Mouse (Mus musculus): Measurements from ENCODE around the gene Ripply3.
A peak's percentile ranks its signal among the peaks of the same experiment; 100 is the strongest.

The Ripply3 gene

DNA sequence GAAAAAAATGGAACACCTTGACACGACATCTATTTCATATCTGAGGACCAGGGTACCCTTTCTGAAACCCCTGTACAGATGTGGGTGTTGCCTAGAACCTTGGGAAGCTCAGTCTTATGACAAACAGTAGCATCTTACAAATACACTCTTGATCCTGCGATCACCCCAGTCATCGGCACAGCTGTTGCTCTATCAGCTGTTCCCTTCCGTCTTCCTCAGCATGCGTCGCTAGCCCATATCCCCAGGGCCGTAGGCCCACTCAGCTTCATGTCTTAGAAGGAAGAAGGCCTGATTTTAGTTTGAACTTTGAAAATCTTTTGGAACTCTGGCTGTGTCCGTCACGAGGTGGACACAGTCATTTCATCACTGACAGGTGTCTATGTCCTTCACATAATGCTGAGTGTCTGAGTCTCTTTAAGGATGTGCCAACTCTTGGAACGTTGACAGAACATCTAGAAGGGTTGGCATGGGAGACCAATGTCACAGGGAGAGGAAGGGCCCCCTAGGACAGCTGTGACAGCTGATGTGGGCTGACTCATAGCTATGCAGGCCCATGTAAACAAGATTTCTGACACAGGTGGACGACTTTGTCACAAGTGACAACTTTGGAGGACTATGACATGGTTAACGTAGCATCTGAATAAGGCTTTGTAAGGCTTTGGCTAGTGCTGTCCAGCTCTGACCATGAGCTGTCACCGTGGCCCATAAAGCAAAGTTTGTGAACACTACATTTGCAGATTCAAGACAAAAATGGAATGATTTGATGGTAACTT lies 32.5 kb downstream of the Ripply3 start:
- no peak for DNase-seq (ENCODE audit: low read depth)

DNA sequence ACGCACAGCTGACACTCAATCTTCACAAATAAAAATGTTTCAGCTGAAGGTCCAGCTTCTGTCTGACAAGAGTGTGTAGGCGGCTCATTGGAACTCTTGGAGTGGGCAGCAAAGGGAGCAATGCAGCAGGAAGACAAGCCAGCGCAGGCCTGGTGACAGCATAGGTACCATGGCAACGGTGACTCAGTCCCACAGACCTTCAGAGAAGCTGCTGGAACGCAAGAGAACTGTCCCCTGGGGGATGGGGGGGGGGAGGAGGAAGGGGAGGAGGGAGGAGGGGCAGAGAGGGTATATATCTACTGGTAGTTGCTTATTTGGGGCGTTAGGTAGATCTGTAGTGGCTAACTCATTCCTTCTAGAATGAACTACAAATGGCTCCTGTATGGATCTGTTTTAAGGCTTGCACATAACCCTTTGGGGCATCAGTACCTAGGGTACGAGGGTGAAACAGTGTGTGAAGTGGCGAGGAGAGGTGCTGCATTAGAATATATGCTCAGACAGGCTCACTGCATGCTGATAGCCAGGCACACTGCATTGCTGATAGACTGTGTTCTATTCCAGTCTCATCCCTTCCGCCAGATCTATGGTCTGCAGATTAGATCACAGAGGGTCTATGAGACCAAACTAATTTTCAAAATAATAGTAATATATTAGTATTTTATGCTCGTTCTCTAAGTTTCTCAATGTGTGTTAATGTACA lies 34.1 kb downstream of the Ripply3 start:
- DNase-seq (ENCODE audit: low read depth): no peak

DNA sequence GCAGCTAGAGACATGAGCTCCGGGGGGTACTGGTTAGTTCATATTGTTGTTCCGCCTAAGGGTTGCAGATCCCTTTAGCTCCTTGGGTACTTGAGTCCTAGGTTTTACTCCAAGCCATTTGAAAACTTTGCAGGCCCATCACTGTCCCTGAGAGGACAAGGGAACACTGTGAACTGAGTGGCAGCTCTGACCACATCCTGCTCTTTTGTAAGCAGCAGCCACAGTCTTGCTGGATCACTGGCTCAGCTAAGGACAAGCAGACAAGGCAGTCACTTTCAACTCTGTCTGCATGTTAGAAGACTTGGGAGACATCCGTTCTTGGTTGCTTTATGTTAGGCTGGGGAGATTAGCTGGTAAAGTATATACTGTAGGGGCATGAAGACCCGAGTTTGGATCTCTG lies 35.6 kb downstream of the Ripply3 start:
- no peak for DNase-seq (ENCODE audit: low read depth)

DNA sequence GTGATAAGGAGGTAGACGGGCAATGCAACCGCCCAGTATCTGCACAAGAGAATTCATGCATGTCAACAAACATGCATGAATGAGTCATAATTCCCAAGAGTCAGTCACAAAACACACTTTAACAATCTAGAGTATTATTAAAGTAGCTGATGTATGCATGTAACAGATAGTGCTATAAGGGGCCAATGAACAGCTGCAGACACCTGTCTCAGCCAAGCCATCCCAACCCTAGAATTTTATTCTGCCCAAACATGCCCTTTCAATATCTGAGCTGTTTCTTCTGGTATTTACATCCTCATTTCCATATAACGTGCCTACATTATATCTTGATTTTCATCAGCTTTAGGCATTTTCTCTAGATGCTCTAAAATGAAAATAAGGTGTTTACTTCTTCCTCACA lies 37.2 kb downstream of the Ripply3 start:
- DNase-seq (ENCODE audit: low read depth): no peak

DNA sequence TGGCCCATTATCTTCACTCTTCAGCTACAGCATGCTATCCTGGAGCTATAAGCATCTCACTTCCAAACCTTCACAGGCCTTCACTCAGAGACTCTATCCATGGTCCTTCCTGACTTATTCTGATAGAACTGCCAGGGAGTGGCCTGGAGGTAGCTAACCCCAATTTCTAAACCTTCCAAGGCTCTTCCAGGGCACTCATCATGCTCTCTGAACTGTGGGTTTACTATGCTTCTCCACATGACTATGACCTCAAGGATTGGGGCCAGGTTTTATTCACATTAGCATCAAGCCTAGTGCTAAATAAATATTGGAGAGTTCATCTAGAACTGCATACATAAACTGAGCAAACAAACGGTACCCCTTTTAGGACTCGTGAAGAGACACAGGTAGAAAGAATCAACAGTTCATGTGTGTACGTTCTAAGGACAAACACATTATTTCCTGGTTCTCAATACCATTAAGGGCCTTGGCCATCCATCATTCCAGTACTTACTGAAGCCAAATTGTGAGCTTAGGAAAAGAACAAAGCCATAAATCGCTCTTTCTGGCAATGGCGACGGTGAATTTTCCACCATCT lies 41.5 kb downstream of the Ripply3 start:
- DNase-seq (ENCODE audit: low read depth): no peak

DNA sequence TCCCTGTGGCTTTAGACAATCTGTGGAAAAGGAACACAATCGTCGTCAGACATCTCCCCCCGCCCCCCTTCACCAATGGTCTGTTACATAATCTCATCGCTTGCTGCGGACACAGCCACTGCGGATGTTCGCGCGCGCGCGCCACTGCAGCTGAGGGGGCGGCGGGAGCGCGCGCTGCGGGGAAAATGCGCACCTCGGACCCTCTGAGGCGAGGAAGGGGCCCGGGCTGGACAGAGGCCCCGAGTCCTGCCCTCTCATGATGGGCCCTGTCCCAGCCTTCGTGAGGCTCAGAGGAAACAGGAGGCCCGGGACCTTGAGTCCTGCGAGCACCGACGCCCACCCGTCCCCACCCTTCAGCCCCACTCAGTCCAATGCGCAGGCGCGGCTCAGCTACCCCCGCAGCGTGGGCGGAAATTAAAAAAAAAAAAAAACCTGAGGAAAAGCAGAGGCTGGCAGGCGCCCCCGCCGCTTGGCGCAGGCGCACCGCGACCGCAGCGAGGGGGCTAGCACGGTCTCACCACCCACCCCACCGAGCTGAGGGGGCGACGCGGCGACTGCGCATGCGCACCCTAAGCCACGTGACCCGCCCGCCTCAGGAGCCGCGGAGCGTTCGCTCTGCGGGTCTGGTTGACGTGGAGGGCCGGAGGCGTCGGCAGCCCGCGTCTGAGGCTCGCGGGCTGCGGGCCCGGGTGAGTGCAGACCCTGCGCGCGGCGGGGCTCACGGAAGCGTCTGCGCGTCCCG lies 42.1 kb downstream of the Ripply3 start, which contains the start of gene Ttc3:
Gene Ttc3 (plus strand): TSS at position 446 of the 742 bp plus-strand sequence.
- DNase-seq (ENCODE audit: low read depth): peak; percentile 91

DNA sequence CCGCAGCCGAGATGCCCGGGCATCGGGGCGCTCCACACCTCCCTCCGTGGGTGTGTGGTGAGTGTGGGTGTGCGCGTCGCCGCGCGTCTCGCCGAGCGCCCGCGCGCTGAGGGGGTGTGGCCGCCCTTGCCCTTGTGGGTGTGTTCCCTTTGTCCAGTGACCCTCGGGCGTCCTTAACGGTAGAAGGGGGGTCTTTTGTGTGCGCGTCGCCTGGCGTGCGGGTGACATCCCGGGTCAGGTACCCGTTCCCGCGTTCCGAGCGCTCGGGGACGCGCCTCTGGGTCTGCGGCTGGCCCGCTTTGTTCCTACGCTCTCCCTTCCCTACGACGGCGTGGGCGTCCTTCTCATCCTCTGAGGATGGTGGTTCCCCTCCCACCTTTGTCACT lies 42.7 kb downstream of the Ripply3 start:
- no peak for DNase-seq (ENCODE audit: low read depth)

DNA sequence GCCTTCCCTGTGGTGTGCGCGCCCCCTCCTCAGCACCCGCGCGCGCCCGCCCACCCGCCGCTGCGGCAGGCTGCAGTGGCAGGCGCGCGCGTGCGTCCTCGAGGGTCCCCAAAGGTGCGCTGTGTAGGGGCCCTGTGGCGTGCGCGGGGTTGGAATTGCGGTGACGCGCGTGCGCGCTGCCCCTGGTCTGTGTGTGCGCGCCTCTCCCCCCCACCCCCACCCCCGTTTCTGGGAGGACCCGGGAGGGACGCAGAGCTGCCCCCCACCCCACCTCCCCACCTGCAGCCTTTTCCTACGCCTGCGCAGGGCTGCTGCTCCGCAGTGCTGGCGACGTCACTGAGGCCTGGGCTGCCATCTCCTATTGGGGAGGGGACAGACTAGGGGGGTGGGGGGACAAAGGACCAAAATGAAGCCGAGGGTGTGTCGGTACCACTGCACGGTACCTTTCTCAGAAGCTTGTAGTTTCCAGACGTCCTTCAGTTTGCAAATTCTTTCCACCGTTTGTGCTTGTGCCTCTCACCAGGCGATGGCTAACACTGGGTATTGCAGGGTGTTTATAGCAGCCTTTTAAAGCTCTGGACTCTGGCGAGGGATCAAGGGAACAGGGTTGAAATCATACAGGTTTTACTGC lies 43.2 kb downstream of the Ripply3 start, which contains the start of gene Pigp:
Gene Pigp (minus strand): TSS at position 542 of the 631 bp plus-strand sequence.
- DNase-seq (ENCODE audit: low read depth): peak; percentile 73

DNA sequence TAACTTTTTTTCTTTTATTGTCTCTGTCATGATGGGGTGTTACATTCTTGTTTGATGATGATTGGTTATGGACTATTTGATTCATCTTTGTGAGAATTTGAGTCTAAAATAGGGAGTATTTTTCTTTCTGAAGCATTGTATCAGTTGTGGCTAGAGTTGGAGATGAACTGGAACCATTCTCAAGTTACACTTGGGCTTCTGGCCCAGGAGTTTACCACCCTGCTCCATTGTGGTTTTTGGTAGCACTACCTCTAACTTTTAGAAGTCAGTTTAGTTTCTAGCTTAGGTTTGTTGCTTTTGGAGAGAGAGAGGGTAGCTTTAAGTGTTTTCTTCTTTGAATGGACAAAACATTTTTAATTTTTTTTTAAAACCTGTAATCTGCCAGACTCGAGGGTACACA lies 51.2 kb downstream of the Ripply3 start:
- DNase-seq (ENCODE audit: low read depth): no peak

DNA sequence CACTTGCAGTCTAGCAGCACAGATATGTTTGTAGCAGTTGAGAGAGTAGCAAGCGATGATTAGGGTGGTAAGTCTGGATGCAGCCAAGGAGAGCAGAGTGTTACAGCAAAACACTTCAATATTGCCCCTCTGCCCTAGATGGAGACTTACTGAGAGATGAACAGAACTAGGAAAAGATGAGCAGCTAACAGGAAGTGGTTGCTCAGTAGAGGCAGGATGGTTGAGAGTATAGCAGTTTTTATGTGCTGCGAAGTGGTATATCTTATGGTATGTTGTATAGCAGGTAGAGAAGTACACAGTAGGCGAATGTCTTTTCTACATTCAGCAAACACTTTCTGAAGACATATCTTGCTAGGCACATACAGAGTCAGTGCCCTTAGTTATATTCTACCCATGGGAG lies 55.1 kb downstream of the Ripply3 start:
- peak; percentile 31 for DNase-seq (ENCODE audit: low read depth)

Measured in induced T-regulatory cell, adult 2 months (primary cell).